Mouse (Mus musculus) MEL (cell line): Measurements from ENCODE around the gene Vmn1r1. TPM values are rescaled to one million over a fixed set of nuclear protein-coding genes. Genes with fewer than 3 reads are reported as not detected.

ENCODE experiments used
- DNase-seq: peaks from one replicate; pipeline ENCODE4 v3.0.0; 2011; ENCODE audit warnings: low read depth, low spot score
- H3K27ac ChIP-seq: 2 replicates; pipeline ENCODE4 v1.5.1; 2012; ENCODE audit warnings: low read depth, mild to moderate bottlenecking, control low read depth, low read length, moderate library complexity; ENCODE audit not compliant: control insufficient read depth
- H3K27me3 ChIP-seq, 2 experiments: fragments of 150-350 bp in 1 of 2; sonication (generic) in 1 of 2; 2 replicates each; pipeline ENCODE4 v1.6.1; 2012; ENCODE audit warnings: low read length in 2 of 2, mild to moderate bottlenecking in 2 of 2, improper control_type of control experiment in 1 of 2, moderate library complexity in 1 of 2; ENCODE audit not compliant: insufficient read depth in 2 of 2, control insufficient read depth in 1 of 2
- H3K36me3 ChIP-seq, 2 experiments: 2 replicates each; pipeline ENCODE4 v1.6.1; 2012 to 2014; ENCODE audit warnings: low read length in 2 of 2, improper control_type of control experiment in 1 of 2, inconsistent platforms in 1 of 2, mild to moderate bottlenecking in 1 of 2; ENCODE audit not compliant: insufficient read depth in 2 of 2, control insufficient read depth in 1 of 2
- H3K4me1 ChIP-seq, 2 experiments: fragments of 150-350 bp in 1 of 2; sonication (generic) in 1 of 2; 2 replicates each; pipeline ENCODE4 v1.6.1; 2012; ENCODE audit warnings: low read length in 2 of 2, improper control_type of control experiment in 1 of 2, mild to moderate bottlenecking in 1 of 2; ENCODE audit not compliant: insufficient read depth in 2 of 2, control insufficient read depth in 1 of 2
- H3K4me3 ChIP-seq, 2 experiments: fragments of 150-350 bp in 1 of 2; sonication (generic) in 1 of 2; 2 replicates each; pipeline ENCODE4 v1.5.1; 2012; ENCODE audit warnings: low read depth in 2 of 2, low read length in 2 of 2, mild to moderate bottlenecking in 2 of 2, moderate library complexity in 2 of 2, control low read depth in 1 of 2, improper control_type of control experiment in 1 of 2; ENCODE audit not compliant: control insufficient read depth in 1 of 2, insufficient read depth in 1 of 2
- H3K79me2 ChIP-seq: 2 replicates; pipeline ENCODE4 v1.6.1; 2012; ENCODE audit warnings: mild to moderate bottlenecking, low read length, moderate library complexity; ENCODE audit not compliant: control insufficient read depth, poor library complexity, insufficient read depth
- H3K9ac ChIP-seq: 2 replicates; pipeline ENCODE4 v1.6.1; 2012; ENCODE audit warnings: low read depth, mild to moderate bottlenecking, control low read depth, low read length, moderate library complexity; ENCODE audit not compliant: control insufficient read depth, poor library complexity, severe bottlenecking
- H3K9me3 ChIP-seq: fragments of 150-350 bp; sonication (generic); replicated peaks from 2 replicates; pipeline ENCODE4 v1.6.1; 2012; ENCODE audit warnings: mild to moderate bottlenecking, low read length, improper control_type of control experiment, moderate library complexity; ENCODE audit not compliant: insufficient read depth
- BHLHE40 ChIP-seq: IDR thresholded peaks from 2 replicates; pipeline ENCODE4 v1.6.1; 2012; ENCODE audit warnings: low read depth, mild to moderate bottlenecking, inconsistent platforms, low read length, improper control_type of control experiment, borderline replicate concordance
- CHD1 ChIP-seq: IDR thresholded peaks from 2 replicates; pipeline ENCODE4 v1.6.1; 2012; ENCODE audit warnings: low read depth, mild to moderate bottlenecking, inconsistent platforms, low read length, improper control_type of control experiment
- CHD2 ChIP-seq: IDR thresholded peaks from 2 replicates; pipeline ENCODE4 v1.6.1; 2011; ENCODE audit warnings: low read length, improper control_type of control experiment
- E2F4 ChIP-seq: IDR thresholded peaks from 2 replicates; pipeline ENCODE4 v1.6.1; 2011; ENCODE audit warnings: low read depth, low read length, improper control_type of control experiment, borderline replicate concordance
- ELF1 ChIP-seq: IDR thresholded peaks from 2 replicates; pipeline ENCODE4 v1.6.1; 2014; ENCODE audit warnings: low read depth, mild to moderate bottlenecking, inconsistent platforms, low read length, improper control_type of control experiment, moderate library complexity
- EP300 ChIP-seq, 2 experiments: IDR thresholded peaks; 2 replicates each; pipeline ENCODE4 v1.6.1; 2011; ENCODE audit warnings: improper control_type of control experiment in 2 of 2, low read length in 2 of 2, low read depth in 1 of 2, mild to moderate bottlenecking in 1 of 2
- GATA1 ChIP-seq: IDR thresholded peaks from 2 replicates; pipeline ENCODE4 v1.6.1; 2011; ENCODE audit warnings: low read depth, low read length, improper control_type of control experiment
- HCFC1 ChIP-seq: IDR thresholded peaks from 2 replicates; pipeline ENCODE4 v1.6.1; 2012; ENCODE audit warnings: low read depth, mild to moderate bottlenecking, inconsistent platforms, low read length, improper control_type of control experiment, moderate library complexity
- MAX ChIP-seq: IDR thresholded peaks from 2 replicates; pipeline ENCODE4 v1.6.1; 2011; ENCODE audit warnings: low read length, improper control_type of control experiment
- MEF2A ChIP-seq: IDR thresholded peaks from 2 replicates; pipeline ENCODE4 v1.6.1; 2014; ENCODE audit warnings: low read depth, mild to moderate bottlenecking, inconsistent platforms, low read length, improper control_type of control experiment; ENCODE audit not compliant: poor library complexity, insufficient replicate concordance, severe bottlenecking; ENCODE audit errors: extremely low read depth
- MYC ChIP-seq: IDR thresholded peaks from 2 replicates; pipeline ENCODE4 v1.6.1; 2011; ENCODE audit warnings: low read depth, mild to moderate bottlenecking, low read length, improper control_type of control experiment, moderate library complexity
- NELFE ChIP-seq: IDR thresholded peaks from 2 replicates; pipeline ENCODE4 v1.6.1; 2011; ENCODE audit warnings: low read depth, low read length, improper control_type of control experiment
- NRF1 ChIP-seq: IDR thresholded peaks from 2 replicates; pipeline ENCODE4 v1.6.1; 2014; ENCODE audit warnings: low read depth, mild to moderate bottlenecking, inconsistent platforms, low read length, improper control_type of control experiment, moderate library complexity; ENCODE audit not compliant: poor library complexity, insufficient read depth, severe bottlenecking
- POLR2AphosphoS2 ChIP-seq: IDR thresholded peaks from 2 replicates; pipeline ENCODE4 v1.6.1; 2011; ENCODE audit warnings: low read length, improper control_type of control experiment
- POLR2AphosphoS5 ChIP-seq: IDR thresholded peaks from 2 replicates; pipeline ENCODE4 v1.6.1; 2012; ENCODE audit warnings: low read depth, borderline replicate concordance, mild to moderate bottlenecking, inconsistent platforms, low read length, moderate library complexity, mixed read lengths
- RAD21 ChIP-seq: IDR thresholded peaks from 2 replicates; pipeline ENCODE4 v1.6.1; 2011; ENCODE audit warnings: mild to moderate bottlenecking, low read depth, low read length, improper control_type of control experiment
- RCOR1 ChIP-seq: IDR thresholded peaks from 2 replicates; pipeline ENCODE4 v1.6.1; 2012; ENCODE audit warnings: low read depth, mild to moderate bottlenecking, inconsistent platforms, low read length, improper control_type of control experiment
- TAL1 ChIP-seq: IDR thresholded peaks from 2 replicates; pipeline ENCODE4 v1.6.1; 2012; ENCODE audit warnings: mild to moderate bottlenecking, inconsistent platforms, low read length, moderate library complexity, mixed read lengths
- TCF12 ChIP-seq: IDR thresholded peaks from 2 replicates; pipeline ENCODE4 v1.6.1; 2014; ENCODE audit warnings: low read depth, mild to moderate bottlenecking, inconsistent platforms, low read length, improper control_type of control experiment, moderate library complexity
- UBTF ChIP-seq: IDR thresholded peaks from 2 replicates; pipeline ENCODE4 v1.6.1; 2012; ENCODE audit warnings: low read depth, mild to moderate bottlenecking, inconsistent platforms, low read length, improper control_type of control experiment, moderate library complexity, borderline replicate concordance; ENCODE audit not compliant: insufficient read depth
- ZKSCAN1 ChIP-seq: IDR thresholded peaks from 2 replicates; pipeline ENCODE4 v1.6.1; 2012; ENCODE audit warnings: low read depth, mild to moderate bottlenecking, inconsistent platforms, low read length, improper control_type of control experiment, moderate library complexity
- ZNF384 ChIP-seq: IDR thresholded peaks from 2 replicates; pipeline ENCODE4 v1.6.1; 2012; ENCODE audit warnings: low read depth, mild to moderate bottlenecking, inconsistent platforms, low read length, improper control_type of control experiment
- polyA plus RNA-seq, 2 experiments: library from polyadenylated mRNA; stranded (reverse) in 1 of 2; unstranded in 1 of 2; fragments of >175 nt in 1 of 2; fragments of >200 nt in 1 of 2; gene quantifications; 2 replicates each; pipeline versions ENCODE4 v1.2.1 to v1.2.4; 2012; ENCODE audit warnings: low replicate concordance in 2 of 2, low read depth in 1 of 2; ENCODE audit not compliant: insufficient read length in 2 of 2, insufficient read depth in 1 of 2, missing spikeins in 1 of 2
- total RNA-seq: library from RNA; depleted of rRNA; stranded (reverse); fragments of 300-350 nt; gene quantifications from 2 replicates; pipeline ENCODE4 v1.2.3, GENCODE M21; 2012

Gene Vmn1r1
- total and polyA plus RNA-seq, 3 experiments, result 0.07 TPM; not detected in 2

DNA sequence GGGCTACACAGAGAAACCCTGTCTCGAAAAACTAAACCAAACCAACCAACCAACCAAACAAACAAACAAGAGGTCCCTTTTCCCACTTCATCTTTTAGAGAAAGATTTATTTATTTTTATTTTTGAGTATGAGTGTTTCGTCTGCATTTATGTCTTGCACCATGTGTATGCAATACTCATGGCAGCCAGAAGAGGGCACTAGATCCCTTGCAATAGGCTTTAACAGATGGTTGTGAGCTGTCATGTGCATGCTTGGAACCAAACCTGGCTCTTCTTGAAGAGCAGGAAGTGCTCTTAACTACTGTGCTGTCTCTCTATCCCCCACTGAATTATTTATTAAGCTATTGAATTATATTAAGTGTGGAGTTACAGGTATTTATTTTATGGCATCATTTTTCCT lies 14.3 kb downstream of the Vmn1r1 start (continued):
- no peak for TF ChIP-seq NELFE
- TF ChIP-seq TCF12, result no peak
- peak; percentile 66; the same call in 1 of the 2 replicates for TF ChIP-seq MYC
- no peak for TF ChIP-seq CHD1
- TF ChIP-seq ZKSCAN1, result no peak
- TF ChIP-seq ZNF384, result no peak
- TF ChIP-seq MAX, result peak; percentile 36; the same call in 1 of the 2 replicates

GRCm38 (mm10) chr1:182148864-182149514 lies 15.3 kb downstream of the Vmn1r1 start:
- Histone ChIP-seq H3K4me1 (peaks cover 0 to 8% of the 10 kb centered on the region in 2 experiments; a peak in 1 of 4 replicates), H3K4me3 (no peak overlapping the region), H3K27ac (no peak overlapping the region), H3K27me3 (no peaks in the 10 kb centered on the region; a peak in 1 of 4 replicates), H3K79me2 (no peaks in the 10 kb centered on the region), H3K36me3 (peaks cover 0 to 5% of the 10 kb centered on the region in 2 experiments; a peak in 1 of 4 replicates), H3K9ac (no peak overlapping the region), H3K9me3 (no peaks in the 10 kb centered on the region)
- DNase-seq, result peak; percentile 11
- no peak for TF ChIP-seq TCF12
- no peak for TF ChIP-seq POLR2AphosphoS2
- no peak for TF ChIP-seq E2F4
- TF ChIP-seq RAD21, result peak; percentile 29
- TF ChIP-seq NRF1, result no peak
- TF ChIP-seq POLR2AphosphoS5, result no peak
- TF ChIP-seq HCFC1, result no peak
- no peak for TF ChIP-seq MEF2A
- TF ChIP-seq GATA1, result peak; percentile 22; the same call in 1 of the 2 replicates
- 0 out of 2 replicates have a peak, but pooled peaks have one; percentile 36 for TF ChIP-seq BHLHE40
- TF ChIP-seq CHD2, result no peak

GRCm38 (mm10) chr1:182145546-182145945 lies 18.7 kb downstream of the Vmn1r1 start:
- DNase-seq, result peak; percentile 1
- Histone ChIP-seq H3K36me3 (peaks cover 0 to 5% of the 10 kb centered on the region in 2 experiments; a peak in 1 of 4 replicates), H3K79me2 (no peaks in the 10 kb centered on the region), H3K9me3 (no peaks in the 10 kb centered on the region), H3K9ac (no peak overlapping the region), H3K4me1 (peaks cover 0 to 8% of the 10 kb centered on the region in 2 experiments; a peak in 1 of 4 replicates), H3K27me3 (no peaks in the 10 kb centered on the region), H3K4me3 (no peak overlapping the region), H3K27ac (no peak overlapping the region)
- TF ChIP-seq EP300 (IDR thresholded peaks at IDR 0.05; ENCODE audit: low read depth in 1 of 2, low read length in 2 of 2) (no peak), TAL1 (no peak), RAD21 (no peak), ZKSCAN1 (no peak), ELF1 (no peak), UBTF (no peak), RCOR1 (no peak), TCF12 (no peak)
